9 mouse cellular contexts compared by ENCODE assay signal in the genomic region with DNA sequence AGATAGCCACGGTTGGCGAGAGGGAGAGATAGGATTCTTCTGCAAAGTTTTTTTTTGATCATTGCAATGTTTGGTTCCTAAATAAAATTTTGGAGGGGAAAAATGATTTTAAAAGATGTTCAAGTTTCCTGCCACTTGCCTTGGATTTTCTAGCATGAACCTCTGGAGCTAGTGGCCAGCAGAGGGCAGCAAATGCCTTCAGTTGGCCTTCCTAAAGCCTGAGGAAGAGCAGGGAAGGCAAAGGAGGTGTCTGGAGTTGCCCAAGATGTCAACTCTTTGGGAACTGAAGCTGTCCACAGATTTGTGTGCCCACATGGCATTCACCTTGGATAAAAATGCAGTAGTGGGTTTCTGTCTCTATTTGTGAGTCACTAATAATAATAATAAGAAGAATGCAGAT. TPM values are rescaled to one million over a fixed set of nuclear protein-coding genes. Genes with fewer than 3 reads are reported as not detected.
DNase-seq lines count a peak whose midpoint lies in the region; ATAC-seq and TF ChIP-seq lines count a peak whose summit lies in the region.
"Had no signal": no experiment of that assay in that cellular context is flagged by ENCODE, and none has a peak within 500 bp of the region (broad histone marks: within the 10 kb centered on the region; RNA-seq: fewer than 3 reads in every experiment).

No protein-coding gene starts in this region.

- 13% methylated on average over 2 of the region's 2 CpGs for WGBS in heart, embryonic 10.5 days
- WGBS in heart, postnatal 0 days, result 11% methylated on average over 2 of the region's 2 CpGs
- 10% methylated on average over 2 of the region's 2 CpGs for WGBS in olfactory bulb, adult 2 months

- H3K4me1 ChIP-seq in heart, embryonic 10.5 days, result no peaks in the 10 kb centered on the region
- no peaks in the 10 kb centered on the region for H3K4me1 ChIP-seq in heart, postnatal 0 days (ENCODE audit: control insufficient read depth, insufficient read depth)
- no peaks in the 10 kb centered on the region for H3K4me1 ChIP-seq in olfactory bulb, adult 2 months (ENCODE audit: control insufficient read depth, insufficient read depth, low read length)

- no peak overlapping the region for H3K4me2 ChIP-seq in heart, postnatal 0 days (ENCODE audit: low read depth, low read length)

- H3K36me3 ChIP-seq in heart, embryonic 10.5 days, result no peaks in the 10 kb centered on the region
- no peaks in the 10 kb centered on the region for H3K36me3 ChIP-seq in heart, postnatal 0 days (replicated peaks; ENCODE audit: control insufficient read depth, insufficient read depth, low read length)

- CTCF ChIA-PET in Patski (lab: Charles Lee), result interaction anchor here (1.0 to 2.8 kb wide), 8 partner anchors 178 to 464 kb away, joined by 3 to 21 read pairs (median 4); no protein-coding TSS in a partner anchor

- no peak overlapping the region for H3K9ac ChIP-seq in heart, postnatal 0 days (replicated peaks; ENCODE audit: low read depth, low read length)

- POLR2A ChIA-PET in Patski (lab: Charles Lee), result no interaction called here

- no peak overlapping the region for H3K4me3 ChIP-seq in heart, embryonic 10.5 days
- H3K4me3 ChIP-seq in heart, postnatal 0 days (ENCODE audit: low read depth, low read length), result no peak overlapping the region
- H3K4me3 ChIP-seq in olfactory bulb, adult 2 months (ENCODE audit: insufficient read depth, low read depth, low read length), result no peak overlapping the region
- H3K4me3 ChIP-seq: myocyte had no signal

- TF ChIP-seq POLR2A in olfactory bulb, adult 2 months (IDR thresholded peaks at IDR 0.05; ENCODE audit: insufficient read depth, low read depth, low read length), result no peak

- peaks cover 38% of the 10 kb centered on the region for H3K27me3 ChIP-seq in heart, embryonic 10.5 days (ENCODE audit: insufficient read depth, poor library complexity, severe bottlenecking)
- peaks cover 13% of the 10 kb centered on the region for H3K27me3 ChIP-seq in Patski
- no peaks in the 10 kb centered on the region for H3K27me3 ChIP-seq in heart, postnatal 0 days (ENCODE audit: control insufficient read depth, insufficient read depth, low read length)

- in situ Hi-C loops in Patski (cut with MboI; ENCODE audit: low pct_unique_long_range_greater_than_20kb), result loop anchor here (5.0 kb wide), 2 partner anchors 253 to 453 kb away; no protein-coding TSS in a partner anchor

- H3K9me3 ChIP-seq in heart, embryonic 10.5 days, result no peaks in the 10 kb centered on the region
- no peaks in the 10 kb centered on the region for H3K9me3 ChIP-seq in heart, postnatal 0 days (replicated peaks; ENCODE audit: control insufficient read depth, low read length)

- TF ChIP-seq CTCF in Patski (IDR thresholded peaks at IDR 0.05), result peak; percentile 90
- TF ChIP-seq CTCF in heart, postnatal 0 days (IDR thresholded peaks at IDR 0.05; ENCODE audit: low read depth), result peak; percentile 89
- TF ChIP-seq CTCF in olfactory bulb, adult 2 months (IDR thresholded peaks at IDR 0.05; ENCODE audit: insufficient read depth, low read depth, low read length), result peak; percentile 71

- ATAC-seq in Patski, result no peak
- ATAC-seq in heart, postnatal 0 days (ENCODE audit: insufficient read depth, low read depth), result no peak

- H3K27ac ChIP-seq in heart, embryonic 10.5 days, result no peak overlapping the region
- H3K27ac ChIP-seq in heart, postnatal 0 days (ENCODE audit: low read depth), result no peak overlapping the region
- H3K27ac ChIP-seq in olfactory bulb, adult 2 months (ENCODE audit: insufficient read depth, low read depth, low read length), result no peak overlapping the region

- no peak for TF ChIP-seq EP300 in heart, postnatal 0 days (IDR thresholded peaks at IDR 0.05; ENCODE audit: low read depth)

- peak; percentile 54 for DNase-seq in heart, adult 8-10 months (ENCODE audit: low spot score)
- no peak for DNase-seq in heart, embryonic 10.5 days (ENCODE audit: low spot score)
- no peak for DNase-seq in Patski (ENCODE audit: low read depth, low spot score)
- DNase-seq in cerebellum, postnatal 36 days, result peak; percentile 75 to 79
- DNase-seq in heart, postnatal 0 days (ENCODE audit: low spot score), result peak; percentile 69
- DNase-seq in left cerebral cortex, adult 8-10 months (ENCODE audit: low spot score in 2 of 2), result peak; percentile 40 to 71
- peak; percentile 36 for DNase-seq in urinary bladder, postnatal 10 days (ENCODE audit: low spot score)

RNA-seq across cellular contexts. Expression of a gene that starts 2.7 kb away (rescaled TPM):
- not detected for total RNA-seq in heart, adult 8-10 months (2022)
- polyA plus RNA-seq in heart, embryonic 10.5 days (2016; fragmentation: Nextera tagmentation; extraction: Ambion mirVana), result not detected in 2 replicates
- not detected for polyA plus RNA-seq in Patski (2021)
- total RNA-seq in heart, postnatal 0 days (2014; rRNA removed; ENCODE audit: low replicate concordance), result not detected in 2 replicates
- not detected in 2 replicates for polyA plus RNA-seq in heart, postnatal 0 days (2015; fragmentation: Nextera tagmentation; extraction: Ambion mirVana)
- total RNA-seq in left cerebral cortex, adult 8-10 months (2022), result not detected
- not detected in 2 replicates for polyA plus RNA-seq in olfactory bulb, adult 2 months (2012; ENCODE audit: insufficient read depth, insufficient read length, low replicate concordance, missing spikeins)
- polyA plus RNA-seq: myocyte had no signal

RNA-seq across cellular contexts. Expression of a gene that starts 12.8 kb away (rescaled TPM):
- total RNA-seq in heart, adult 8-10 months (2022), result not detected
- polyA plus RNA-seq in heart, embryonic 10.5 days (2016; fragmentation: Nextera tagmentation; extraction: Ambion mirVana), result not detected in 2 replicates
- polyA plus RNA-seq in Patski (2021), result not detected
- total RNA-seq in heart, postnatal 0 days (2014; rRNA removed; ENCODE audit: low replicate concordance), result not detected in 2 replicates
- polyA plus RNA-seq in heart, postnatal 0 days (2015; fragmentation: Nextera tagmentation; extraction: Ambion mirVana), result not detected in 2 replicates
- not detected for total RNA-seq in left cerebral cortex, adult 8-10 months (2022)
- polyA plus RNA-seq in olfactory bulb, adult 2 months (2012; ENCODE audit: insufficient read depth, insufficient read length, low replicate concordance, missing spikeins), result not detected in 2 replicates
- polyA plus RNA-seq: myocyte had no signal

RNA-seq across cellular contexts. Expression of a gene that starts 28.5 kb away (rescaled TPM):
- total RNA-seq in heart, adult 8-10 months (2022), result not detected
- polyA plus RNA-seq in heart, embryonic 10.5 days (2016; fragmentation: Nextera tagmentation; extraction: Ambion mirVana), result not detected in 2 replicates
- polyA plus RNA-seq in Patski (2021), result not detected
- not detected in 2 replicates for total RNA-seq in heart, postnatal 0 days (2014; rRNA removed; ENCODE audit: low replicate concordance)
- not detected in 2 replicates for polyA plus RNA-seq in heart, postnatal 0 days (2015; fragmentation: Nextera tagmentation; extraction: Ambion mirVana)
- total RNA-seq in left cerebral cortex, adult 8-10 months (2022), result not detected
- not detected in 2 replicates for polyA plus RNA-seq in olfactory bulb, adult 2 months (2012; ENCODE audit: insufficient read depth, insufficient read length, low replicate concordance, missing spikeins)
- polyA plus RNA-seq: myocyte had no signal

RNA-seq across cellular contexts. Expression of a gene that starts 30.7 kb away (rescaled TPM):
- not detected for total RNA-seq in heart, adult 8-10 months (2022)
- not detected in 2 replicates for polyA plus RNA-seq in heart, embryonic 10.5 days (2016; fragmentation: Nextera tagmentation; extraction: Ambion mirVana)
- polyA plus RNA-seq in Patski (2021), result not detected
- not detected in 2 replicates for total RNA-seq in heart, postnatal 0 days (2014; rRNA removed; ENCODE audit: low replicate concordance)
- not detected in 2 replicates for polyA plus RNA-seq in heart, postnatal 0 days (2015; fragmentation: Nextera tagmentation; extraction: Ambion mirVana)
- total RNA-seq in left cerebral cortex, adult 8-10 months (2022), result not detected
- polyA plus RNA-seq in olfactory bulb, adult 2 months (2012; ENCODE audit: insufficient read depth, insufficient read length, low replicate concordance, missing spikeins), result not detected in 2 replicates
- polyA plus RNA-seq: myocyte had no signal

RNA-seq across cellular contexts. Expression of a gene that starts 43.0 kb away (rescaled TPM):
- not detected for total RNA-seq in heart, adult 8-10 months (2022)
- 0.26 and 0.29 TPM in 2 replicates for polyA plus RNA-seq in heart, embryonic 10.5 days (2016; fragmentation: Nextera tagmentation; extraction: Ambion mirVana)
- 0.27 TPM for polyA plus RNA-seq in Patski (2021)
- 0.08 TPM in 1 of 2 replicates, not detected in the other for total RNA-seq in heart, postnatal 0 days (2014; rRNA removed; ENCODE audit: low replicate concordance)
- 0.04 and 0.14 TPM in 2 replicates for polyA plus RNA-seq in heart, postnatal 0 days (2015; fragmentation: Nextera tagmentation; extraction: Ambion mirVana)
- not detected for total RNA-seq in left cerebral cortex, adult 8-10 months (2022)
- not detected in 2 replicates for polyA plus RNA-seq in olfactory bulb, adult 2 months (2012; ENCODE audit: insufficient read depth, insufficient read length, low replicate concordance, missing spikeins)
- polyA plus RNA-seq: myocyte had no signal

Comparison
In these comparisons a context has a peak if more than half of its experiments do, and no peak if none do; other contexts are left out.
1. DNase-seq: peak in heart, adult 8-10 months (single experiment), cerebellum, postnatal 36 days (2 of 2), heart, postnatal 0 days (single experiment), left cerebral cortex, adult 8-10 months (2 of 2) and urinary bladder, postnatal 10 days (single experiment); none in heart, embryonic 10.5 days (single experiment) and Patski (single experiment).
2. Peak in every context shown above with its lines, with median percentiles within 50 percentile points of each other: CTCF ChIP-seq.